Mouse (Mus musculus) liver, embryonic 14.5 days (tissue): ENCODE measurements around the gene Gch1. TPM values are rescaled to one million over a fixed set of nuclear protein-coding genes. Genes with fewer than 3 reads are reported as not detected.
A peak's percentile ranks its signal among the peaks of the same experiment; 100 is the strongest.

Experiments used
- ATAC-seq: fragments of 200-750 bp; cut with Nextera tagmentation; 2 replicates; pipeline ENCODE4 v1.8.0; 2017; ENCODE audit warnings: moderate number of reproducible peaks, mild to moderate bottlenecking, moderate library complexity; ENCODE audit not compliant: insufficient read depth
- DNase-seq, 3 experiments: peaks; one replicate each; pipeline ENCODE4 v3.0.0-alpha.2; 2012 to 2013; ENCODE audit warnings: low read depth in 3 of 3, low spot score in 3 of 3
- H3K27ac ChIP-seq: fragments of 300-500 bp; sonication (generic); 2 replicates; pipeline ENCODE4 v1.5.1; 2014; ENCODE audit warnings: moderate library complexity, mild to moderate bottlenecking, control low read depth, inconsistent platforms
- H3K27me3 ChIP-seq: fragments of 300-500 bp; sonication (generic); 2 replicates; pipeline ENCODE4 v1.6.1; 2014; ENCODE audit warnings: mild to moderate bottlenecking, low read length, moderate library complexity; ENCODE audit not compliant: control insufficient read depth, insufficient read depth
- H3K36me3 ChIP-seq: fragments of 300-500 bp; sonication (generic); replicated peaks from 2 replicates; pipeline ENCODE4 v1.6.1; 2014; ENCODE audit warnings: low read depth; ENCODE audit not compliant: control insufficient read depth, insufficient read depth
- H3K4me1 ChIP-seq, 2 experiments: fragments of 200-500 bp in 1 of 2; fragments of 300-500 bp in 1 of 2; sonication (generic) in 1 of 2; replicated peaks; 2 replicates each; pipeline ENCODE4 v1.6.1; 2012 to 2014; ENCODE audit warnings: antibody characterized with exemption in 1 of 2, inconsistent platforms in 1 of 2, low read length in 1 of 2; ENCODE audit not compliant: control insufficient read depth in 2 of 2, insufficient read depth in 2 of 2
- H3K4me2 ChIP-seq: fragments of 300-500 bp; sonication (generic); 2 replicates; pipeline ENCODE4 v1.6.1; 2014; ENCODE audit warnings: low read depth, mild to moderate bottlenecking, control low read depth, moderate library complexity
- H3K4me3 ChIP-seq, 2 experiments: fragments of 200-500 bp in 1 of 2; fragments of 300-500 bp in 1 of 2; sonication (generic) in 1 of 2; 2 replicates each; pipeline ENCODE4 v1.5.1; 2012 to 2014; ENCODE audit warnings: low read depth in 2 of 2, low read length in 2 of 2, mild to moderate bottlenecking in 2 of 2, control low read depth in 1 of 2, inconsistent platforms in 1 of 2, moderate library complexity in 1 of 2; ENCODE audit not compliant: insufficient read depth in 1 of 2
- H3K9ac ChIP-seq: fragments of 300-500 bp; sonication (generic); replicated peaks from 2 replicates; pipeline ENCODE4 v1.6.1; 2014; ENCODE audit warnings: mild to moderate bottlenecking, control low read depth, moderate library complexity
- H3K9me3 ChIP-seq: fragments of 300-500 bp; sonication (generic); 2 replicates; pipeline ENCODE4 v1.6.1; 2016; ENCODE audit warnings: low read length, mixed read lengths; ENCODE audit not compliant: control insufficient read depth
- CTCF ChIP-seq: IDR thresholded peaks from 2 replicates; pipeline ENCODE4 v1.5.1; 2016; ENCODE audit warnings: antibody characterized with exemption, low read depth, control low read depth
- EP300 ChIP-seq: IDR thresholded peaks from 2 replicates; pipeline ENCODE4 v1.6.1; 2016; ENCODE audit warnings: antibody characterized with exemption, low read depth
- whole genome bisulfite sequencing: fragments of 180-500 bp; shearing (Covaris S2); extraction: QIAGEN DNeasy Blood & Tissue Kit; methylation state at CpG from one replicate; pipeline ENCODE4 v1.1.7; 2014; ENCODE audit not compliant: insufficient replicate concordance; 5-methylcytosine and 5-hydroxymethylcytosine counted together
- polyA plus RNA-seq, 2 experiments: library from polyadenylated mRNA; depleted of rRNA in 1 of 2; stranded (reverse) in 1 of 2; unstranded in 1 of 2; fragments of >200 nt; fragmentation: Nextera tagmentation in 1 of 2; extraction: Ambion mirVana in 1 of 2; gene quantifications; 2 replicates each; pipeline versions ENCODE4 v1.2.1 to v1.2.3; 2012 to 2014

Gene Gch1
- polyA plus RNA-seq, 2 experiments, result 2.4 to 3.8 TPM

DNA sequence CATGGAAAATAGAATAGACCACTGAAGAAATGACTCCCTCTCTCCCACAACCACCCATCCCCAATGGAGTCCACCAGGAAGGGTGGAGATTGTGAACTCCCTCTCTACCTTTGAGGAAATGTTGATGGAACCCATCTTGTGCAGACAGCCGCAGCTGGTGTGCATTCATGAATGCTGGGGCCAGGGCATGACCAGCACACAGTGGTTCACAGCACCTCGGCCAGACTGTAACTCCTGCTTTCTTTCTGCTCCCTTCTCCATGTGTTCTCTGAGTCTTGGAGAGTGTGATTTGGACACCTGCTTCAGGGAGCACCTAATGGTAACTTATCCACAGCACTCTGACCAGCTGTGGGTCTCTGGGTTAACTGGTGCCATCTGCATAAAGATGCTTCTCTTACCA, 27.3 kb upstream of the Gch1 start:
- ATAC-seq, result no peak
- no peak for DNase-seq
- no peaks in the 10 kb centered on the region; the same call in 1 of the 2 replicates for H3K27me3 ChIP-seq
- H3K4me3 ChIP-seq, result no peak overlapping the region
- 63% methylated on average over 2 of the region's 2 CpGs for WGBS
- H3K4me2 ChIP-seq, result no peak overlapping the region
- H3K9me3 ChIP-seq, result no peaks in the 10 kb centered on the region
- no peak overlapping the region for H3K27ac ChIP-seq
- no peaks in the 10 kb centered on the region for H3K36me3 ChIP-seq
- TF ChIP-seq EP300 (no peak), CTCF (no peak)
- H3K9ac ChIP-seq, result no peak overlapping the region
- H3K4me1 ChIP-seq, result peaks cover 0 to 4% of the 10 kb centered on the region in 2 experiments; a peak in 1 of 4 replicates

DNA sequence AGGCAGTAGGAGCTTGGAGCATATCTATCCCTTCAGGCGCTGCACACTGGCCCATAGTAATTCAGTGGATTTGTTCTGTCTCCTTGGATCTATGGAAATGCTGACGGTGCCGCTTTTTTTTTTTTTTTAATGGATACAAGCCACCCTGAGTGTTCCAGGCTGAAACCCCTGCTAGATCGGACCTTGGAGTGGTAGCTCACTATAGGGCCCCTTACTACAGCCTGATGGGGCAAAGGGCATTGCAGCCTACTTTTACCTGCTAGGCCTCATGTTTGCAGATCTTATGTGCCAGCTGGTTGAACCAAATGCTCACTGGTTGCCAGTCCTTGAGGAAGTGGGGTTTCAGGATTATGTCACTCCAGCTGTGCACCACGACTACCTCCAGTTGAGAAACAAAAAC, 25.2 kb upstream of the Gch1 start:
- Histone ChIP-seq H3K4me3 (no peak overlapping the region), H3K27me3 (no peaks in the 10 kb centered on the region; the same call in 1 of the 2 replicates), H3K36me3 (no peaks in the 10 kb centered on the region), H3K27ac (no peak overlapping the region), H3K4me2 (no peak overlapping the region), H3K4me1 (0 out of 4 replicates have a peak, but pooled peaks cover 0 to 4% of the 10 kb centered on the region in 2 experiments), H3K9ac (no peak overlapping the region), H3K9me3 (no peaks in the 10 kb centered on the region)
- TF ChIP-seq EP300 (no peak), CTCF (no peak)
- no peak for DNase-seq
- 61% methylated on average over 5 of the region's 5 CpGs for WGBS
- ATAC-seq, result no peak

DNA sequence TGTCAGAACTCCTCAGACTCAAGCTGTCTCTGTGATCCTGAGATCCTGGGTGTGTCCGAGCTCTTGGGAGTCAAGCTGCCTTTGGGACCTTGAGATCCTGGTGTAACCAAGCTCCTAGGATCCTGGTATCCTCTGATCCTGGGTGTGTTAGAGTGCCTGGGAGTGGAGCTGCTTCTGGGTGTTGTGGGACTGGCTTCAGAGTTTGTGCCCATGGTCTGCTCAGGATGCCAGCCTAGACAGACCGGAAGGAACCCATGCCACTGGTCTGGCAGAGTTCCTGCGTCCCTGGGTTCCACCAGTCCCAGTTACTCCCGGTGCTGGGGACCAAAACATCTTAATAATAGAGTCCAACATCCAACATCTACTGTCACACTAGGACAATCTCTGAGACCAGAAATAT, 24.1 kb upstream of the Gch1 start:
- Histone ChIP-seq H3K27me3 (no peaks in the 10 kb centered on the region; the same call in 1 of the 2 replicates), H3K9ac (no peak overlapping the region), H3K36me3 (no peaks in the 10 kb centered on the region), H3K9me3 (no peaks in the 10 kb centered on the region), H3K4me2 (no peak overlapping the region), H3K4me3 (no peak overlapping the region), H3K27ac (no peak overlapping the region), H3K4me1 (no peaks in the 10 kb centered on the region)
- WGBS, result 58% methylated on average over 4 of the region's 4 CpGs
- ATAC-seq (no peak), DNase-seq (no peak)
- TF ChIP-seq EP300 (no peak), CTCF (no peak)

DNA sequence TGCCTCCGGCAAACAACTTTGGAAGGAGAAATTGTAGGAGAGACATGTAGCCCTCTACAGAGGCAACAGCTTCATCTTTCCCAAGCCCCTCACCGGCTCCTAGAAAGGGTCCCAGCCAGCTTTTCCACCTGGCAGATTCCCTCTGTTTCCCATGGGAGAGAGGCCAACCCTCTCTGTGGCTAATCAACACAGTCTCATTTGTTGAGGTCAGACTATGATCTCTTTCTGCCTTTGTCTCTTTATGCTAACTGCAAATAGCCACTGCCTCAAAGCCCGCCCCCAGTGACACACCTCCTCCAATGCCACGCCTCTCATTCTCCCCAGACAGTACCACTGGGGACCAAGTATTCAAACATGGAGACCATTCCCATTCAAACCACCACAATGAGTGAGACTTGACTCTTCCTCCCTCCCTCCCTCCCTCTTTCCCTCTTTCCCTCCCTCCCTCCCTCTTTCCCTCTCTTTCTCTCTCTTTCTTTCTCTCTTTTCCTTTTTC, 20.5 kb upstream of the Gch1 start:
- no peak for DNase-seq
- peaks cover 0 to 4% of the 10 kb centered on the region in 2 experiments; a peak in 1 of 4 replicates for H3K4me1 ChIP-seq
- H3K4me3 ChIP-seq, result no peak overlapping the region
- no peak overlapping the region for H3K4me2 ChIP-seq
- TF ChIP-seq EP300, result no peak
- no peak for TF ChIP-seq CTCF
- no peak overlapping the region for H3K27ac ChIP-seq
- H3K9ac ChIP-seq, result no peak overlapping the region
- no peaks in the 10 kb centered on the region for H3K36me3 ChIP-seq
- H3K27me3 ChIP-seq, result no peaks in the 10 kb centered on the region; the same call in 1 of the 2 replicates
- no peaks in the 10 kb centered on the region for H3K9me3 ChIP-seq
- WGBS, result 66% methylated on average over 4 of the region's 4 CpGs
- no peak for ATAC-seq

DNA sequence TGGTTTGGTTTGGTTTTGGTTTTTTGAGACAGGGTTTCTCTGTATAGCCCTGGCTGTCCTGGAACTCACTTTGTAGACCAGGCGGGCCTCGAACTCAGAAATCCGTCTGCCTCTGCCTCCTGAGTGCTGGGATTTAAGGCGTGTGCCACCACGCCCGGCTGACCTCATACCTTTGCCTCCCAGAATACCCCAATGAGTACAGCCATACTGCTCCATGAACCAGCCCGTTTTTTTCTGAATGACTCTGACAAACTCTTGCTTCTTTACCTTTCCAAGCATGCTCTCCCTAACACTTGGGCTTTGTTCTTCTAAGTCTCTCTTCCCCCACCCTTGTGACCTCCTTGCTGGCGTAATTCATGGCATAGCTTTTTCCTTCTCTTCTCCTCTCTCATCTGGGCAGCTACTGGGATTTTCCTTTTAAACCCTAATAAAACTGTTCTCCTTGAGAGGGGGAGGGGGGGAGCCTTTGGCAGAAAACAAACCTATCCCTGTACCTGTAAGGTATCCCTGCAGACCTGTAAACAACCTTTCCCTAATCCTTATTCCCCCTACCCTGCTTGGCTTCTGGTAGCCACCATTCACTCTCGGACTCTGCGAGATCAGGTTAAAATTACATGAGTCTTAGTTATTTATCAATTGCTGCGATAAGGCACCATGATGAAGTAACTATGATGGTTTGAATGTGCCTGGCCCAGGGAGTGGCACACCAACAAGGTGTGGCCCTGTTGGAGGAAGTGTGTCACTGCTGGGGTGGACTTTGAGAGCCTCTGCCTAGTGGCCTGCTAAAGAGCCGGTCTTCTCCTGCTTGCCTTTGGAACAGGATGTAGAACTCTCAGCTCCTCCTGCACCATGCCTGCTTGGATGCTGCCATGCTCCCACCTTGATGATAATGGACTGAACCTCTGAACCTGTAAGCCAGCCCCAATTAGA, 19.6 kb upstream of the Gch1 start:
- Histone ChIP-seq H3K27ac (no peak overlapping the region), H3K4me1 (peaks cover 0 to 5% of the 10 kb centered on the region in 2 experiments; a peak in 1 of 4 replicates), H3K4me2 (no peak overlapping the region), H3K9me3 (no peaks in the 10 kb centered on the region), H3K36me3 (no peaks in the 10 kb centered on the region), H3K9ac (no peak overlapping the region), H3K27me3 (no peaks in the 10 kb centered on the region), H3K4me3 (no peak overlapping the region)
- no peak for ATAC-seq
- TF ChIP-seq CTCF, result 0 out of 2 replicates have a peak, but pooled peaks have one; percentile 4
- no peak for TF ChIP-seq EP300
- WGBS, result 72% methylated on average over 12 of the region's 12 CpGs
- DNase-seq, result no peak
